Mouse (Mus musculus): Measurements from ENCODE around the gene Cd300c. TPM values are rescaled to one million over a fixed set of nuclear protein-coding genes. Genes with fewer than 3 reads are reported as not detected.
A peak's percentile ranks its signal among the peaks of the same experiment; 100 is the strongest.
"Not testable (repeated sequence)": the region's sequence is repeated elsewhere in the genome, so short reads cannot be mapped to it uniquely, and the experiment has no call there.

Gene Cd300c
- polyA plus RNA-seq, 1 experiment from 2014 or later, result 0.56 TPM

- 93% methylated on average over 4 of the region's 4 CpGs for WGBS (ENCODE audit: missing documents)
- Histone ChIP-seq H3K27ac (no peak overlapping the region), H3K4me3 (ENCODE audit: inconsistent target) (no peak overlapping the region), H3K79me2 (ENCODE audit: inconsistent target) (peaks cover 20% of the 10 kb centered on the region), H3K36me3 (ENCODE audit: inconsistent target) (peaks cover 39% of the 10 kb centered on the region)
Measured at GRCm38 (mm10) chr11:114922439-114922838, 46.5 kb downstream of the Cd300c start.

DNA sequence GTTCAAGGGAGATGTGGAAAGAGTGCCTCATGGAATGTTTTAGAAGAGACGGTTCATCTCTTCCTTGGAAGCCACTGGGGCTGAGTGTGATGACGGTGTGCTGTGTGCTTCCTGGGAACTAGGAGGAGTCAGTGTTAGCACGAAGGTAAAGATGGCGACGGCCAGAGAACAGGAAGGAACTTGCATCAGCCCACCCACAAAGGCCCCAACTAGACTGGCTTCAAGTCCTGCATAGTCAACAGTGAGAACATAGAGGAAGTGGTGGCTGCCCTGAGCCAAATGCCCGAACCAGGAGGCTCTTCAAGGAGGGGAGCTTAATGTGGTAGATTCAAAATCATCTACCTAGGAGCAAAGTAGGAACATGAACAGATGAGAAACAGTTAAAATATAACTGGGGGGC is 51.8 kb downstream of the Cd300c start:
- Histone ChIP-seq H3K79me2 (ENCODE audit: inconsistent target) (no peaks in the 10 kb centered on the region), H3K27ac (peak overlapping the region; percentile 97), H3K4me3 (ENCODE audit: inconsistent target) (no peak overlapping the region), H3K36me3 (ENCODE audit: inconsistent target) (no peaks in the 10 kb centered on the region)
- WGBS (ENCODE audit: missing documents), result 2% methylated on average over 6 of the region's 6 CpGs

DNA sequence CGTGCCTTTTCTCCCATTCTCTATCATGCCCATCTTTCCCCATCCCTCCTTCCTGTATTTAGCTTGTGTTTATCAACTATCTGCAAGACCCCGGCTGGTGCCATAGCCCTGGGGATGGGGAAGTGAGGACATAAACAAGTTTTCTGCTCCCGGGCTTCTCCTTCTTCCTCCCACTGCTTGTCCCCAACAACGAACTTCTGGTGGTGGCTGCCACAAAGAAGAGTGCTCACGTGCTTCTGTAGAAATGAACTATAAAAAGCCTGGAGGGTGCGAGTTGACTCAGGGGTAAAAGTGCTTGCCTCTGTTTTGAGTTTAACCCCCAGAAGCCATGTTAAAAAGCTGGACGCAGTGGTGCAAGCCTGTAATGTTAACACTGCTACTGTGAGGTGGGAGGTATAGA is 54.0 kb downstream of the Cd300c start:
- 3% methylated on average over 7 of the region's 7 CpGs for WGBS (ENCODE audit: missing documents)
- Histone ChIP-seq H3K27ac (peak overlapping the region; percentile 97), H3K4me3 (ENCODE audit: inconsistent target) (no peak overlapping the region), H3K79me2 (ENCODE audit: inconsistent target) (no peaks in the 10 kb centered on the region), H3K36me3 (ENCODE audit: inconsistent target) (no peaks in the 10 kb centered on the region)

DNA sequence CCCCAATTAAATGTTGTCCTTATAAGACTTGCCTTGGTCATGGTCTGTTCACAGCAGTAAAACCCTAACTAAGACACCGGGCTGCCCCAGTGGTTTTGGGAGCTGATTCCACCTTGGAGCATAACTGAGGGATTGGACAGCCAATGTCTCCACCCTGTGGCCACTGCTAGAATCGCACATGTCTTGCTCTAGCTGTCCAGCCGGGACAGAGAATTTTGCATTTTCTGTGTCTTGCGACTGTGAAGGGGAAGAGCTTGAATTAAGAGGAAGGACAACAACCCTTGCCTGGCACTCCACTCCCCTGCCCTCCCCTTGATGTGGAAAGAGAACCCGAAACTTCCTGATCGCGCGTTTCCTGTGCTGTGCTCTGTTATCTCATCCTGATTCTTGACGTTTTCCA is 56.1 kb downstream of the Cd300c start:
- Histone ChIP-seq H3K79me2 (ENCODE audit: inconsistent target) (no peaks in the 10 kb centered on the region), H3K4me3 (ENCODE audit: inconsistent target) (no peak overlapping the region), H3K27ac (peak overlapping the region; percentile 97), H3K36me3 (ENCODE audit: inconsistent target) (no peaks in the 10 kb centered on the region)
- WGBS (ENCODE audit: missing documents), result 1% methylated on average over 9 of the region's 9 CpGs

- peaks cover 15% of the 10 kb centered on the region; the same call in 1 of the 2 replicates for H3K36me3 ChIP-seq (ENCODE audit: inconsistent target)
- not testable (repeated sequence) for H3K4me3 ChIP-seq (ENCODE audit: inconsistent target); H3K27ac ChIP-seq; H3K79me2 ChIP-seq (ENCODE audit: inconsistent target)
- WGBS (ENCODE audit: missing documents), result 49% methylated on average over 3 of the region's 3 CpGs
Measured at GRCm38 (mm10) chr11:114909538-114909937, 59.4 kb downstream of the Cd300c start.

- H3K27ac ChIP-seq, result peak overlapping the region; percentile 87
- 10% methylated on average over 4 of the region's 4 CpGs for WGBS (ENCODE audit: missing documents)
- H3K79me2 ChIP-seq (ENCODE audit: inconsistent target), result no peaks in the 10 kb centered on the region; the same call in 1 of the 2 replicates
- H3K4me3 ChIP-seq (ENCODE audit: inconsistent target), result no peak overlapping the region
- H3K36me3 ChIP-seq (ENCODE audit: inconsistent target), result peaks cover 25% of the 10 kb centered on the region; the same call in 1 of the 2 replicates
Measured at GRCm38 (mm10) chr11:114908086-114908485, 60.9 kb downstream of the Cd300c start.

DNA sequence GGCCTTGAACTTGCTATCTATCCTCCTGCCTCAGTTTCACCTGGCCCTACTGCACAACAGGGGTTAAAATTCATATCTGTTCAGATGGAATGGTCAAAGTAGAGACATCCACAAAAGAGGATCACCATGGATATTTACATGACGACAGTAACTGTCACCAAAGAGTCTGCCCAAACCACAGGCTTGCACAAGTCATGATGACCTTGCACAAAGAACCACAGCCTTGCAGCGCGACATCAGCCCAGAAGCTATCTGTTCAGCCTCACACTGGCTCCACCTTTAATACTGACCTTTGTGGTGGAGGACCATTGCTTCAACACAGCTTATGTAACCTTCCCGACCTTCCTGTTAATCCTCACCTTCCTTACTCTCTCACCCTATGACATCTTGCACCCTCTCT is 61.4 kb downstream of the Cd300c start:
- Histone ChIP-seq H3K4me3 (ENCODE audit: inconsistent target) (no peak overlapping the region), H3K27ac (peak overlapping the region; percentile 87), H3K79me2 (ENCODE audit: inconsistent target) (no peaks in the 10 kb centered on the region; the same call in 1 of the 2 replicates), H3K36me3 (ENCODE audit: inconsistent target) (peaks cover 29% of the 10 kb centered on the region; the same call in 1 of the 2 replicates)
- WGBS (ENCODE audit: missing documents), result 0% methylated on average over 4 of the region's 4 CpGs

Other genes with a start within 250 kb of the Cd300c start
- gene Dnaic2, start 241.7 kb downstream of the Cd300c start, polyA plus RNA-seq (2018), result 0.09 TPM in 1 of 3 replicates, not detected in the others
- gene Kif19a, start 203.8 kb downstream of the Cd300c start, polyA plus RNA-seq (2018), result 0.67 to 2.7 TPM (median 1.9 TPM) in 3 replicates
- not detected in 3 replicates for gene Btbd17, start 173.2 kb downstream of the Cd300c start, polyA plus RNA-seq (2018)
- not detected in 3 replicates for gene Gpr142, start 170.2 kb downstream of the Cd300c start, polyA plus RNA-seq (2018)
- 1.8 to 17.4 TPM (median 8.2 TPM) in 3 replicates for gene Gprc5c, start 118.0 kb downstream of the Cd300c start, polyA plus RNA-seq (2018)
- 86.9 to 197 TPM (median 152 TPM) in 3 replicates for gene Cd300a, start 79.1 kb downstream of the Cd300c start, polyA plus RNA-seq (2018)
- gene Cd300lb, start 34.8 kb downstream of the Cd300c start, polyA plus RNA-seq (2018), result 149 to 198 TPM (median 167 TPM) in 3 replicates
- gene Cd300ld, start 20.8 kb upstream of the Cd300c start, polyA plus RNA-seq (2018), result 65.0 to 269 TPM (median 145 TPM) in 3 replicates
- 329 to 356 TPM (median 335 TPM) in 3 replicates for gene Cd300c2, start 32.7 kb upstream of the Cd300c start, polyA plus RNA-seq (2018)
- gene Cd300ld2, start 47.0 kb upstream of the Cd300c start, polyA plus RNA-seq (2018), result 0.44 to 2.5 TPM (median 1.1 TPM) in 3 replicates
- 22.8 to 58.2 TPM (median 33.8 TPM) in 3 replicates for gene Cd300ld4, start 57.9 kb upstream of the Cd300c start, polyA plus RNA-seq (2018)
- 8.7 to 52.5 TPM (median 20.9 TPM) in 3 replicates for gene Cd300ld5, start 68.6 kb upstream of the Cd300c start, polyA plus RNA-seq (2018)
- 341 to 1,001 TPM (median 699 TPM) in 3 replicates for gene Cd300ld3, start 79.3 kb upstream of the Cd300c start, polyA plus RNA-seq (2018)
- 0.23 to 1.8 TPM (median 0.40 TPM) in 3 replicates for gene Cd300e, start 93.0 kb upstream of the Cd300c start, polyA plus RNA-seq (2018)
- gene Rab37, start 122.3 kb upstream of the Cd300c start, polyA plus RNA-seq (2018), result 0.43 to 1.1 TPM (median 0.64 TPM) in 3 replicates
- 76.9 to 122 TPM (median 90.4 TPM) in 3 replicates for gene Cd300lf, start 164.8 kb upstream of the Cd300c start, polyA plus RNA-seq (2018)
- gene Slc9a3r1, start 194.2 kb upstream of the Cd300c start, polyA plus RNA-seq (2018), result 158 to 302 TPM (median 169 TPM) in 3 replicates
- gene Tmem104, start 218.3 kb upstream of the Cd300c start, polyA plus RNA-seq (2018), result 86.7 to 149 TPM (median 97.3 TPM) in 3 replicates
- gene Nat9, start 218.7 kb upstream of the Cd300c start, polyA plus RNA-seq (2018), result 49.9 to 79.6 TPM (median 50.9 TPM) in 3 replicates

Data from macrophage (primary cell).